Comparison of ENCODE assay signal across 9 mouse cellular contexts in genomic region chr5:124046741-124047401, GRCm38 (mm10). TPM values are rescaled to one million over a fixed set of nuclear protein-coding genes. Genes with fewer than 3 reads are reported as not detected.
DNase-seq lines count a peak whose midpoint lies in the region; ATAC-seq and TF ChIP-seq lines count a peak whose summit lies in the region.
"Had no signal": no experiment of that assay in that cellular context is flagged by ENCODE, and none has a peak within 500 bp of the region (broad histone marks: within the 10 kb centered on the region; RNA-seq: fewer than 3 reads in every experiment).

No protein-coding gene starts in this region.

- no peak overlapping the region for H3K9ac ChIP-seq in kidney, embryonic 15.5 days
- no peak overlapping the region for H3K9ac ChIP-seq in limb, embryonic 15.5 days
- H3K9ac ChIP-seq in forebrain, embryonic 12.5 days, result no peak overlapping the region
- H3K9ac ChIP-seq: lung, embryonic 15.5 days had no signal

- ATAC-seq in kidney, embryonic 15.5 days (replicated peaks; ENCODE audit: low FRiP score), result peak; percentile 44; the same call in 1 of the 2 replicates
- ATAC-seq in limb, embryonic 15.5 days (ENCODE audit: insufficient number of reproducible peaks, low FRiP score, low TSS enrichment, low read depth), result peak; percentile 56
- ATAC-seq in forebrain, embryonic 12.5 days (ENCODE audit: low FRiP score), result no peak

- H3K9me3 ChIP-seq in kidney, embryonic 15.5 days (replicated peaks), result no peaks in the 10 kb centered on the region
- H3K9me3 ChIP-seq in limb, embryonic 15.5 days, result no peaks in the 10 kb centered on the region
- no peaks in the 10 kb centered on the region for H3K9me3 ChIP-seq in forebrain, embryonic 12.5 days
- H3K9me3 ChIP-seq: lung, embryonic 15.5 days had no signal

- no peak for TF ChIP-seq CTCF in small intestine, adult 2 months (IDR thresholded peaks at IDR 0.05; ENCODE audit: extremely low read depth, insufficient read length, insufficient replicate concordance, low read depth, low read length)

- DNase-seq in kidney, postnatal 36 days, result no peak
- peak; percentile 58 to 68 for DNase-seq in adrenal gland, postnatal 36 days
- no peak for DNase-seq in right cerebral cortex, adult 18-20 months
- DNase-seq in yolk sac, embryonic 10.5 days (ENCODE audit: low spot score), result no peak

- 72% methylated on average over 7 of the region's 7 CpGs for WGBS in kidney, embryonic 15.5 days
- 66% methylated on average over 7 of the region's 7 CpGs for WGBS in limb, embryonic 15.5 days
- WGBS in small intestine, adult 2 months, result 52% methylated on average over 7 of the region's 7 CpGs
- WGBS in forebrain, embryonic 12.5 days, result 85% methylated on average over 7 of the region's 7 CpGs

- no peaks in the 10 kb centered on the region for H3K36me3 ChIP-seq in kidney, embryonic 15.5 days
- H3K36me3 ChIP-seq in limb, embryonic 15.5 days, result no peaks in the 10 kb centered on the region
- H3K36me3 ChIP-seq in small intestine, adult 2 months (ENCODE audit: control insufficient read depth, insufficient read depth, low read length), result no peaks in the 10 kb centered on the region
- H3K36me3 ChIP-seq in forebrain, embryonic 12.5 days (replicated peaks), result no peaks in the 10 kb centered on the region
- H3K36me3 ChIP-seq: lung, embryonic 15.5 days had no signal

- H3K4me1 ChIP-seq in kidney, embryonic 15.5 days, result peaks cover 43% of the 10 kb centered on the region
- H3K4me1 ChIP-seq in limb, embryonic 15.5 days, result peaks cover 33% of the 10 kb centered on the region
- H3K4me1 ChIP-seq in small intestine, adult 2 months (ENCODE audit: control insufficient read depth, insufficient read depth, insufficient read length, low read length), result peaks cover 40% of the 10 kb centered on the region
- H3K4me1 ChIP-seq in forebrain, embryonic 12.5 days, result peaks cover 27% of the 10 kb centered on the region

- TF ChIP-seq POLR2A in small intestine, adult 2 months (IDR thresholded peaks at IDR 0.05; ENCODE audit: low read depth, low read length), result no peak

- no peak overlapping the region for H3K4me2 ChIP-seq in kidney, embryonic 15.5 days
- no peak overlapping the region for H3K4me2 ChIP-seq in limb, embryonic 15.5 days
- no peak overlapping the region for H3K4me2 ChIP-seq in forebrain, embryonic 12.5 days
- H3K4me2 ChIP-seq: lung, embryonic 15.5 days had no signal

- no peak overlapping the region for H3K4me3 ChIP-seq in kidney, embryonic 15.5 days (replicated peaks)
- no peak overlapping the region for H3K4me3 ChIP-seq in limb, embryonic 15.5 days
- H3K4me3 ChIP-seq in small intestine, adult 2 months (ENCODE audit: low read depth, low read length), result no peak overlapping the region
- no peak overlapping the region for H3K4me3 ChIP-seq in forebrain, embryonic 12.5 days (replicated peaks)
- H3K4me3 ChIP-seq: lung, embryonic 15.5 days had no signal

- H3K27me3 ChIP-seq in kidney, embryonic 15.5 days, result no peaks in the 10 kb centered on the region
- no peaks in the 10 kb centered on the region for H3K27me3 ChIP-seq in limb, embryonic 15.5 days
- no peaks in the 10 kb centered on the region for H3K27me3 ChIP-seq in small intestine, adult 2 months (ENCODE audit: control insufficient read depth, insufficient read depth, low read length)
- H3K27me3 ChIP-seq in forebrain, embryonic 12.5 days, result no peaks in the 10 kb centered on the region
- H3K27me3 ChIP-seq: lung, embryonic 15.5 days had no signal

- H3K27ac ChIP-seq in kidney, embryonic 15.5 days, result peak overlapping the region; percentile 58; the same call in 1 of the 2 replicates
- peak overlapping the region; percentile 75 for H3K27ac ChIP-seq in limb, embryonic 15.5 days
- H3K27ac ChIP-seq in small intestine, adult 2 months (ENCODE audit: insufficient read depth, low read depth, low read length), result peak overlapping the region; percentile 73
- H3K27ac ChIP-seq in forebrain, embryonic 12.5 days, result no peak overlapping the region
- H3K27ac ChIP-seq: lung, embryonic 15.5 days had no signal

RNA-seq across cellular contexts. Expression of gene Vps37b, which starts 14.8 kb away (rescaled TPM):
- 33.8 and 35.3 TPM in 2 replicates for polyA plus RNA-seq in kidney, embryonic 15.5 days (2015; fragmentation: Nextera tagmentation; extraction: Ambion mirVana)
- 100 to 1,000 TPM in 1 of 2 experiments, 10 to 100 TPM in 1; 93.1 to 188 TPM for total RNA-seq in adrenal gland, postnatal 36 days (2021)
- 34.7 and 37.8 TPM in 2 replicates for polyA plus RNA-seq in limb, embryonic 15.5 days (2015; fragmentation: Nextera tagmentation; extraction: Ambion mirVana)
- polyA plus RNA-seq in small intestine, adult 2 months (2012; rRNA removed), result 35.9 and 55.6 TPM in 2 replicates
- polyA plus RNA-seq in forebrain, embryonic 12.5 days (2016; fragmentation: Nextera tagmentation; extraction: Ambion mirVana), result 70.5 and 73.4 TPM in 2 replicates

RNA-seq across cellular contexts. Expression of gene Abcb9, which starts 48.7 kb away (rescaled TPM):
- 1.5 and 1.7 TPM in 2 replicates for polyA plus RNA-seq in kidney, embryonic 15.5 days (2015; fragmentation: Nextera tagmentation; extraction: Ambion mirVana)
- total RNA-seq in adrenal gland, postnatal 36 days (2021), result 10 to 100 TPM; 10.8 to 11.4 TPM
- polyA plus RNA-seq in limb, embryonic 15.5 days (2015; fragmentation: Nextera tagmentation; extraction: Ambion mirVana), result 2.9 and 3.1 TPM in 2 replicates
- 11.9 and 21.2 TPM in 2 replicates for polyA plus RNA-seq in small intestine, adult 2 months (2012; rRNA removed)
- 2.9 and 3.3 TPM in 2 replicates for polyA plus RNA-seq in forebrain, embryonic 12.5 days (2016; fragmentation: Nextera tagmentation; extraction: Ambion mirVana)

Comparison
In these comparisons a context has a peak if more than half of its experiments do, and no peak if none do; other contexts are left out.
1. DNase-seq: peak in adrenal gland, postnatal 36 days (2 of 2); none in kidney, postnatal 36 days (0 of 2), right cerebral cortex, adult 18-20 months (single experiment) and yolk sac, embryonic 10.5 days (single experiment).